Mouse (Mus musculus): Measurements from ENCODE around the gene Nubp2. TPM values are rescaled to one million over a fixed set of nuclear protein-coding genes. Genes with fewer than 3 reads are reported as not detected.

The Nubp2 gene
- polyA plus RNA-seq, 1 experiment from 2014 or later: 56.5 TPM

GRCm38 (mm10) chr17:24898041-24898854, 12.1 kb upstream of the Nubp2 start:
- Histone ChIP-seq H3K4me1 (ENCODE audit: insufficient read depth) (peaks cover 4% of the 10 kb centered on the region), H3K27ac (ENCODE audit: low read depth) (no peak overlapping the region), H3K36me3 (ENCODE audit: insufficient read depth) (peaks cover 70% of the 10 kb centered on the region), H3K9me3 (ENCODE audit: low read depth, low read length) (no peaks in the 10 kb centered on the region), H3K9ac (no peak overlapping the region), H3K27me3 (ENCODE audit: insufficient read depth, low read length) (no peaks in the 10 kb centered on the region), H3K4me3 (ENCODE audit: low read depth, low read length) (peak overlapping the region; percentile 90; the same call in 1 of the 2 replicates), H3K4me2 (no peak overlapping the region)
- DNase-seq (no peak), ATAC-seq (ENCODE audit: insufficient read depth) (no peak)
- 71% methylated on average over 4 of the region's 4 CpGs for WGBS
- no peak for TF ChIP-seq CTCF (IDR thresholded peaks at IDR 0.05; ENCODE audit: low read depth)

GRCm38 (mm10) chr17:24897600-24897999, 11.5 kb upstream of the Nubp2 start:
- Histone ChIP-seq H3K27me3 (ENCODE audit: insufficient read depth, low read length) (no peaks in the 10 kb centered on the region), H3K36me3 (ENCODE audit: insufficient read depth) (peaks cover 70% of the 10 kb centered on the region), H3K4me1 (ENCODE audit: insufficient read depth) (peaks cover 4% of the 10 kb centered on the region), H3K27ac (ENCODE audit: low read depth) (no peak overlapping the region), H3K9me3 (ENCODE audit: low read depth, low read length) (no peaks in the 10 kb centered on the region), H3K4me2 (peak overlapping the region; percentile 96), H3K9ac (peak overlapping the region; percentile 82; the same call in 1 of the 2 replicates), H3K4me3 (ENCODE audit: low read depth, low read length) (peak overlapping the region; percentile 90)
- WGBS: 58% methylated on average over 4 of the region's 4 CpGs
- ATAC-seq (ENCODE audit: insufficient read depth) (no peak), DNase-seq (no peak)
- TF ChIP-seq CTCF (IDR thresholded peaks at IDR 0.05; ENCODE audit: low read depth): no peak

- DNase-seq: no peak
- WGBS: 26% methylated on average over 11 of the region's 11 CpGs
- no peak for ATAC-seq (ENCODE audit: insufficient read depth)
- Histone ChIP-seq H3K27me3 (ENCODE audit: insufficient read depth, low read length) (no peaks in the 10 kb centered on the region), H3K9me3 (ENCODE audit: low read depth, low read length) (no peaks in the 10 kb centered on the region), H3K4me3 (ENCODE audit: low read depth, low read length) (peak overlapping the region; percentile 90), H3K9ac (peak overlapping the region; percentile 82), H3K36me3 (ENCODE audit: insufficient read depth) (peaks cover 70% of the 10 kb centered on the region), H3K27ac (ENCODE audit: low read depth) (peak overlapping the region; percentile 58; the same call in 1 of the 2 replicates), H3K4me2 (peak overlapping the region; percentile 96), H3K4me1 (ENCODE audit: insufficient read depth) (peaks cover 4% of the 10 kb centered on the region)
- no peak for TF ChIP-seq CTCF (IDR thresholded peaks at IDR 0.05; ENCODE audit: low read depth)
Measured at GRCm38 (mm10) chr17:24896993-24897269, 10.8 kb upstream of the Nubp2 start.

- Histone ChIP-seq H3K36me3 (ENCODE audit: insufficient read depth) (peaks cover 70% of the 10 kb centered on the region), H3K4me1 (ENCODE audit: insufficient read depth) (peaks cover 4% of the 10 kb centered on the region), H3K9ac (peak within 1 kb of the TSS; percentile 82), H3K27me3 (ENCODE audit: insufficient read depth, low read length) (no peaks in the 10 kb centered on the region), H3K27ac (ENCODE audit: low read depth) (peak within 1 kb of the TSS; percentile 82), H3K4me2 (peak within 1 kb of the TSS; percentile 96), H3K4me3 (ENCODE audit: low read depth, low read length) (peak within 1 kb of the TSS; percentile 90), H3K9me3 (ENCODE audit: low read depth, low read length) (no peaks in the 10 kb centered on the region)
- ATAC-seq (ENCODE audit: insufficient read depth) (peak; percentile 82), DNase-seq (peak; percentile 83)
- peak; percentile 36 for TF ChIP-seq CTCF (IDR thresholded peaks at IDR 0.05; ENCODE audit: low read depth)
- 1% methylated on average over 50 of the region's 50 CpGs for WGBS
Measured at GRCm38 (mm10) chr17:24896241-24896992, 10.3 kb upstream of the Nubp2 start, which contains the start of gene Nme3. TSS of gene Nme3 (plus strand) at chr17:24896500.

- no peak for TF ChIP-seq CTCF (IDR thresholded peaks at IDR 0.05; ENCODE audit: low read depth)
- DNase-seq (no peak), ATAC-seq (ENCODE audit: insufficient read depth) (no peak; the same call in 1 of the 2 replicates)
- Histone ChIP-seq H3K27ac (ENCODE audit: low read depth) (peak overlapping the region; percentile 82), H3K9ac (peak overlapping the region; percentile 82), H3K36me3 (ENCODE audit: insufficient read depth) (peaks cover 70% of the 10 kb centered on the region), H3K4me2 (peak overlapping the region; percentile 96), H3K9me3 (ENCODE audit: low read depth, low read length) (no peaks in the 10 kb centered on the region), H3K4me3 (ENCODE audit: low read depth, low read length) (peak overlapping the region; percentile 90), H3K27me3 (ENCODE audit: insufficient read depth, low read length) (no peaks in the 10 kb centered on the region), H3K4me1 (ENCODE audit: insufficient read depth) (peaks cover 4% of the 10 kb centered on the region)
- WGBS: 9% methylated on average over 23 of the region's 23 CpGs
Measured at GRCm38 (mm10) chr17:24895571-24896240, 9.6 kb upstream of the Nubp2 start.

GRCm38 (mm10) chr17:24894995-24895547, 8.9 kb upstream of the Nubp2 start, which contains the start of the genes Eme2 and Mrps34:
TSS of gene Eme2 (minus strand) at chr17:24895087.
TSS of gene Mrps34 (plus strand) at chr17:24895116.
- H3K27me3 ChIP-seq (ENCODE audit: insufficient read depth, low read length): no peaks in the 10 kb centered on the region
- peaks cover 4% of the 10 kb centered on the region for H3K4me1 ChIP-seq (ENCODE audit: insufficient read depth)
- ATAC-seq (ENCODE audit: insufficient read depth) (peak; percentile 54), DNase-seq (peak; percentile 93)
- H3K27ac ChIP-seq (ENCODE audit: low read depth): peak within 1 kb of the TSS; percentile 82
- H3K4me2 ChIP-seq: peak within 1 kb of the TSS; percentile 96
- no peaks in the 10 kb centered on the region for H3K9me3 ChIP-seq (ENCODE audit: low read depth, low read length)
- H3K36me3 ChIP-seq (ENCODE audit: insufficient read depth): peaks cover 70% of the 10 kb centered on the region
- under 1% methylated on average over 62 of the region's 62 CpGs for WGBS
- TF ChIP-seq CTCF (IDR thresholded peaks at IDR 0.05; ENCODE audit: low read depth): no peak
- peak within 1 kb of the TSS; percentile 90 for H3K4me3 ChIP-seq (ENCODE audit: low read depth, low read length)
- peak within 1 kb of the TSS; percentile 82 for H3K9ac ChIP-seq

All from lung, embryonic 14.5 days (tissue).